Mouse (Mus musculus): ENCODE measurements at regions not wholly inside any gene's neighbourhood (a gene's known extent, or its start where the extent isn't known, plus 50 kb on each side); places are given as distances from the start of the nearest gene placed in this dataset.

GRCm38 (mm10) chr6:100923070-100923469, 89.6 kb downstream of the Ppp4r2 start:
- Histone ChIP-seq H3K4me3 (no peak overlapping the region), H3K4me1 (peaks cover 9% of the 10 kb centered on the region), H3K27me3 (ENCODE audit: insufficient read depth, poor library complexity, severe bottlenecking) (no peaks in the 10 kb centered on the region), H3K27ac (no peak overlapping the region), H3K9me3 (no peaks in the 10 kb centered on the region), H3K36me3 (no peaks in the 10 kb centered on the region)
- 64% methylated on average over 7 of the region's 7 CpGs for WGBS
- no peak for DNase-seq (ENCODE audit: low spot score)

- H3K9me3 ChIP-seq, result no peaks in the 10 kb centered on the region
- 43% methylated on average over 4 of the region's 4 CpGs for WGBS
- no peaks in the 10 kb centered on the region for H3K36me3 ChIP-seq
- DNase-seq (ENCODE audit: low spot score), result no peak
- no peaks in the 10 kb centered on the region for H3K27me3 ChIP-seq (ENCODE audit: insufficient read depth, poor library complexity, severe bottlenecking)
- H3K27ac ChIP-seq, result no peak overlapping the region
- peaks cover 10% of the 10 kb centered on the region for H3K4me1 ChIP-seq
- no peak overlapping the region for H3K4me3 ChIP-seq
Observed at GRCm38 (mm10) chr6:100923686-100924085, 90.3 kb downstream of the Ppp4r2 start.

- H3K9me3 ChIP-seq, result no peaks in the 10 kb centered on the region
- 0 out of 2 replicates have a peak overlapping the region, but pooled peaks have one; percentile 16 for H3K4me3 ChIP-seq
- no peaks in the 10 kb centered on the region for H3K36me3 ChIP-seq
- H3K27ac ChIP-seq, result peak overlapping the region; percentile 78
- 42% methylated on average over 16 of the region's 16 CpGs for WGBS
- no peak for DNase-seq (ENCODE audit: low spot score)
- H3K4me1 ChIP-seq, result peaks cover 27% of the 10 kb centered on the region
- no peaks in the 10 kb centered on the region for H3K27me3 ChIP-seq (ENCODE audit: insufficient read depth, poor library complexity, severe bottlenecking)
Observed at GRCm38 (mm10) chr6:100928791-100929758, 95.7 kb downstream of the Ppp4r2 start.

DNA sequence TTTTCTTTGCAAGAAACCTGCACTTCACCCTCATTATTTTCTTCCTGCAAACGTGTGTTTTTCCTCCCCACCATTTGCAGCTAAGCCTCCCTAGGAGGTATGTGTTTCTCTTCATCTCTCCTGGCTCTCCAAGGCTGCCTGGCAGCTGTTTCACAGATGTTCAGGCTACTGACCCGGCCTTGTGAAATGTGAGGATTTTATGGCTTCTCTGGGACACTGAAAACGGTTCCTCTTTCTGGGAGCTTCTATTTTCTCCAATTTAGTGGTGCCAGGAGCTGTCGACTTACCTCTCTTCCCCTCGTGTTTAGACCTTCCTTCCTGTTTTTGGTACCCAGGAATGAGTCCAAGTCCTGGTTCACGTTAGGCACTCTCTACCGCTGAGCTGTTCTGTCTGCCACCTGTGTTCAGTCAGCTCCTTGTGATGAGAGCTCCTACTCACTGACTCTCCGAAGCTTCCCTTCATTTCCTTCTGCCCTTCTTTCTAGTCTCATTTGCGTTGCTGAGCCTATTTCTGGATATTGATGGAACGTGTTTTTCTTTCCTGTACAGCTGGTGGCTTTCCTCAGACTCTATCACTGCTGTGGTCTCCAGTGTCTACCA, 96.4 kb downstream of the Ppp4r2 start:
- Histone ChIP-seq H3K27ac (peak overlapping the region; percentile 78), H3K27me3 (ENCODE audit: insufficient read depth, poor library complexity, severe bottlenecking) (no peaks in the 10 kb centered on the region), H3K4me1 (peaks cover 27% of the 10 kb centered on the region), H3K9me3 (no peaks in the 10 kb centered on the region), H3K36me3 (no peaks in the 10 kb centered on the region), H3K4me3 (no peak overlapping the region)
- 24% methylated on average over 10 of the region's 10 CpGs for WGBS
- no peak for DNase-seq (ENCODE audit: low spot score)

DNA sequence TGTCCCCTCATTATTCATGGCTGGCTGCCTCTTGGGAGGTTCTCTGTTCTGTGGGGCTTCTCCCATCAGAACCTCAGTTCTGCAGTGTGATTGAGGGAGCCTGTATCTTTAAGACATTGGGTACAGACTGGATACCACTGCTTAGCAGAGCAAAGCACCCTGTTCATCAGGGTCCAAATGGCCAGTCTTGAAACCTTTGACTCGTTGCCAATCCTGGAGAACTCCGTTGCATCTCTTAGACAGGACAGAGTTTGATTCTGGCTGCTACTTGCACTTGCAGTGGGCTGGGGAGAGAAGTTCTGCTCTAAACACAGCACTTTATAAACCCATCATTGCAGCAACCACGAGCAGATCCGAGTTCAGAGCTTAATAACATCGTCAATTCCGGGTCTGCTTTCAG, 97.3 kb downstream of the Ppp4r2 start:
- H3K4me3 ChIP-seq, result no peak overlapping the region
- H3K27ac ChIP-seq, result 0 out of 2 replicates have a peak overlapping the region, but pooled peaks have one; percentile 32
- no peak for DNase-seq (ENCODE audit: low spot score)
- H3K36me3 ChIP-seq, result no peaks in the 10 kb centered on the region
- peaks cover 27% of the 10 kb centered on the region for H3K4me1 ChIP-seq
- H3K27me3 ChIP-seq (ENCODE audit: insufficient read depth, poor library complexity, severe bottlenecking), result no peaks in the 10 kb centered on the region
- 81% methylated on average over 6 of the region's 6 CpGs for WGBS
- H3K9me3 ChIP-seq, result no peaks in the 10 kb centered on the region

GRCm38 (mm10) chr6:100934424-100934823, 101.0 kb downstream of the Ppp4r2 start:
- H3K4me3 ChIP-seq, result no peak overlapping the region
- no peak overlapping the region for H3K27ac ChIP-seq
- H3K36me3 ChIP-seq, result no peaks in the 10 kb centered on the region
- H3K27me3 ChIP-seq (ENCODE audit: insufficient read depth, poor library complexity, severe bottlenecking), result no peaks in the 10 kb centered on the region
- H3K4me1 ChIP-seq, result peaks cover 16% of the 10 kb centered on the region
- WGBS, result 87% methylated on average over 5 of the region's 5 CpGs
- no peak for DNase-seq (ENCODE audit: low spot score)
- H3K9me3 ChIP-seq, result no peaks in the 10 kb centered on the region

DNA sequence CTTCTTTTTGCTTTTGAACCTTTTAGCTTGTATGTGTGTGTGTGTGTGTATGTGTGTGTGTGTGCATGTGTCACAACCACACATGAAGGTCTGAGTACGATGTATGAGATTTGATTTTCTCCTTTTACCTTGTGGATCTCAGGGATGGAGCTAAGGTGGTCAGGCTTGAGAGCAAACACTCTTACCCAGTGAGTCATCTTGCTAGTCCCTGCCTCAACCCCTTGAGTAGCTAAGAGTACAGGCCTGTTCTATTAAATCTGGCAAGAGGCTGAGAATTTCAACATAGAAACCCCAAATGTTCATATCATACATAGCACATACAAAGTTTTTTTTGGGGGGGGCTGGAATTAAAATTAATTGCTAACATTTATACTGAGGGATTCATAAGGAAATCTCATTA, 104.4 kb downstream of the Ppp4r2 start:
- no peaks in the 10 kb centered on the region for H3K9me3 ChIP-seq
- no peaks in the 10 kb centered on the region; the same call in 1 of the 2 replicates for H3K27me3 ChIP-seq (ENCODE audit: insufficient read depth, poor library complexity, severe bottlenecking)
- no peaks in the 10 kb centered on the region for H3K36me3 ChIP-seq
- H3K4me3 ChIP-seq, result no peak overlapping the region
- H3K27ac ChIP-seq, result no peak overlapping the region
- H3K4me1 ChIP-seq, result no peaks in the 10 kb centered on the region
- DNase-seq (ENCODE audit: low spot score), result no peak
- 92% methylated on average over 1 of the region's 1 CpGs for WGBS

DNA sequence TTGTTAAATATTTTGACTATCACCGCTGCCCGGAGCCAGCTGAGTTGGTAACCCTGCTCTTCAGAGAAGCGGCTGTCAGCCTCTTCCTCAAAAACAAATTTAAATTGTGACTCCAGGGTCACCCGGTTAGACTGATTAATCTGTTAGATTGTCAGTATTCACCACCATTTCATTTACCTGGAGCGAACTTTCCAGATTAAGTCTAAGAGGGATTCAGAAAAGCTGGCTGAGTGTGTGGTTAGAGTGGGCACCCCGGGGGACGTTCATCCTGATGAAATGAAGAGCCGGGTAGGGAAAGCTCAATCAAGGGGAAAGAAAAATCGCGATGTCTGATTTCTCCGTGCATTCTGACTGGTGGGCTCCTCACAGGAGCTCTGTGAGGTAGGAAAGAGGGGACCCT, 105.0 kb downstream of the Ppp4r2 start:
- no peak overlapping the region for H3K27ac ChIP-seq
- H3K4me3 ChIP-seq, result no peak overlapping the region
- WGBS, result 81% methylated on average over 11 of the region's 11 CpGs
- H3K9me3 ChIP-seq, result no peaks in the 10 kb centered on the region
- H3K4me1 ChIP-seq, result no peaks in the 10 kb centered on the region
- no peaks in the 10 kb centered on the region for H3K36me3 ChIP-seq
- no peaks in the 10 kb centered on the region; the same call in 1 of the 2 replicates for H3K27me3 ChIP-seq (ENCODE audit: insufficient read depth, poor library complexity, severe bottlenecking)
- no peak for DNase-seq (ENCODE audit: low spot score)

GRCm38 (mm10) chr6:100939042-100939441, 105.6 kb downstream of the Ppp4r2 start:
- H3K27me3 ChIP-seq (ENCODE audit: insufficient read depth, poor library complexity, severe bottlenecking), result no peaks in the 10 kb centered on the region; the same call in 1 of the 2 replicates
- H3K9me3 ChIP-seq, result no peaks in the 10 kb centered on the region
- DNase-seq (ENCODE audit: low spot score), result no peak
- no peaks in the 10 kb centered on the region for H3K36me3 ChIP-seq
- H3K4me1 ChIP-seq, result no peaks in the 10 kb centered on the region
- WGBS, result 82% methylated on average over 12 of the region's 12 CpGs
- no peak overlapping the region; the same call in 1 of the 2 replicates for H3K27ac ChIP-seq
- H3K4me3 ChIP-seq, result no peak overlapping the region

- no peak for DNase-seq (ENCODE audit: low spot score)
- no peaks in the 10 kb centered on the region for H3K9me3 ChIP-seq
- 84% methylated on average over 5 of the region's 5 CpGs for WGBS
Observed at GRCm38 (mm10) chr6:100939766-100940165, 106.3 kb downstream of the Ppp4r2 start.

GRCm38 (mm10) chr6:100941686-100942085, 108.3 kb downstream of the Ppp4r2 start:
- WGBS, result 77% methylated on average over 2 of the region's 2 CpGs
- H3K4me1 ChIP-seq, result no peaks in the 10 kb centered on the region
- H3K9me3 ChIP-seq, result no peaks in the 10 kb centered on the region
- H3K4me3 ChIP-seq, result no peak overlapping the region
- H3K27me3 ChIP-seq (ENCODE audit: insufficient read depth, poor library complexity, severe bottlenecking), result no peaks in the 10 kb centered on the region; the same call in 1 of the 2 replicates
- H3K36me3 ChIP-seq, result no peaks in the 10 kb centered on the region
- DNase-seq (ENCODE audit: low spot score), result no peak
- no peak overlapping the region for H3K27ac ChIP-seq

More at GRCm38 (mm10) chr6:100939766-100940165, 106.3 kb downstream of the Ppp4r2 start:
- Histone ChIP-seq H3K27ac (no peak overlapping the region), H3K36me3 (no peaks in the 10 kb centered on the region), H3K4me1 (no peaks in the 10 kb centered on the region), H3K27me3 (ENCODE audit: insufficient read depth, poor library complexity, severe bottlenecking) (no peaks in the 10 kb centered on the region; the same call in 1 of the 2 replicates), H3K4me3 (no peak overlapping the region)

DNA sequence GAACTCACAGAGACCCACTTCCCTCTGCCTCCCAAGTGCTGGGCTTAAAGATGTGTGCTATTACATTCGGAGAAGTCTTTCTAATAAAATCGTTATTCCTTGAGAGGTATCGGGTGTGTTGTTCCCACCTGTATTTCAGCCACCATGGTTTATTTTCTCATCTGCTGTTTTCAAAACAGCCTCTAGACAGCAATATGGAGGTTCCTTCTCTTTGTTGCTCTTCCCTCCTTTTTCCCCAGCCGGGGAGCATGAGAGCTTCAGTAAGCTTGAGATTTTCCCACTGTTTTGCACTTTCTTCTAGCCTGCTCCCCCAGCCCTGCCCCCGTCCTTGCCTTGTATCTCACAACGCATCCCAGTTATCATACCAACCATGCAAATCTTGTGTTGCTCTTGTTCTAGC, 109.5 kb downstream of the Ppp4r2 start:
- no peak overlapping the region for H3K4me3 ChIP-seq
- no peaks in the 10 kb centered on the region for H3K36me3 ChIP-seq
- H3K4me1 ChIP-seq, result no peaks in the 10 kb centered on the region
- 78% methylated on average over 6 of the region's 6 CpGs for WGBS
- no peak for DNase-seq (ENCODE audit: low spot score)
- H3K27ac ChIP-seq, result no peak overlapping the region
- H3K27me3 ChIP-seq (ENCODE audit: insufficient read depth, poor library complexity, severe bottlenecking), result no peaks in the 10 kb centered on the region; the same call in 1 of the 2 replicates
- no peaks in the 10 kb centered on the region for H3K9me3 ChIP-seq

GRCm38 (mm10) chr6:100945796-100946195, 112.4 kb downstream of the Ppp4r2 start:
- H3K27me3 ChIP-seq (ENCODE audit: insufficient read depth, poor library complexity, severe bottlenecking), result no peaks in the 10 kb centered on the region; the same call in 1 of the 2 replicates
- H3K9me3 ChIP-seq, result no peaks in the 10 kb centered on the region
- H3K36me3 ChIP-seq, result no peaks in the 10 kb centered on the region
- DNase-seq (ENCODE audit: low spot score), result no peak
- no peak overlapping the region; the same call in 1 of the 2 replicates for H3K27ac ChIP-seq
- no peak overlapping the region for H3K4me3 ChIP-seq
- H3K4me1 ChIP-seq, result no peaks in the 10 kb centered on the region
- 61% methylated on average over 2 of the region's 2 CpGs for WGBS
